Mouse (Mus musculus) limb, embryonic 11.5 days (tissue): ENCODE measurements at regions not wholly inside any gene's neighbourhood (a gene's known extent, or its start where the extent isn't known, plus 50 kb on each side); places are given as distances from the start of the nearest gene placed in this dataset.

Experiments used
- ATAC-seq: fragments of 200-750 bp; cut with Nextera tagmentation; 2 replicates; pipeline ENCODE4 v1.8.0; 2017; ENCODE audit warnings: low read depth; ENCODE audit not compliant: insufficient number of reproducible peaks, low FRiP score, low TSS enrichment
- DNase-seq: peaks from one replicate; pipeline ENCODE4 v3.0.0-alpha.2; 2015; ENCODE audit warnings: low spot score
- H3K27ac ChIP-seq: fragments of 300-500 bp; sonication (generic); replicated peaks from 2 replicates; pipeline ENCODE4 v1.5.1; 2014; ENCODE audit warnings: low read depth, mild to moderate bottlenecking, low read length
- H3K27me3 ChIP-seq: fragments of 300-500 bp; sonication (generic); 2 replicates; pipeline ENCODE4 v1.6.1; 2014; ENCODE audit warnings: mild to moderate bottlenecking, low read length, mixed read lengths; ENCODE audit not compliant: control insufficient read depth, insufficient read depth
- H3K36me3 ChIP-seq: fragments of 300-500 bp; sonication (generic); 2 replicates; pipeline ENCODE4 v1.6.1; 2014; ENCODE audit warnings: mild to moderate bottlenecking, low read length, moderate library complexity, mixed read lengths; ENCODE audit not compliant: control insufficient read depth, insufficient read depth
- H3K4me1 ChIP-seq: fragments of 300-500 bp; sonication (generic); 2 replicates; pipeline ENCODE4 v1.6.1; 2014; ENCODE audit warnings: low read length, mixed read lengths; ENCODE audit not compliant: control insufficient read depth, insufficient read depth
- H3K4me2 ChIP-seq: fragments of 300-500 bp; sonication (generic); 2 replicates; pipeline ENCODE4 v1.6.1; 2014; ENCODE audit warnings: low read depth, mild to moderate bottlenecking, moderate library complexity; ENCODE audit not compliant: severe bottlenecking
- H3K4me3 ChIP-seq: fragments of 300-500 bp; sonication (generic); 2 replicates; pipeline ENCODE4 v1.5.1; 2014; ENCODE audit warnings: low read depth, low read length
- H3K9ac ChIP-seq: fragments of 300-500 bp; sonication (generic); 2 replicates; pipeline ENCODE4 v1.6.1; 2014; ENCODE audit warnings: mild to moderate bottlenecking, low read length
- H3K9me3 ChIP-seq: fragments of 300-500 bp; sonication (generic); 2 replicates; pipeline ENCODE4 v1.6.1; 2016; ENCODE audit warnings: low read length; ENCODE audit not compliant: control insufficient read depth
- WGBS: fragments of 180-500 bp; shearing (Covaris S2); extraction: QIAGEN DNeasy Blood & Tissue Kit; methylation state at CpG from one replicate; pipeline ENCODE4 v1.1.7; 2014; 5-methylcytosine and 5-hydroxymethylcytosine counted together

DNA sequence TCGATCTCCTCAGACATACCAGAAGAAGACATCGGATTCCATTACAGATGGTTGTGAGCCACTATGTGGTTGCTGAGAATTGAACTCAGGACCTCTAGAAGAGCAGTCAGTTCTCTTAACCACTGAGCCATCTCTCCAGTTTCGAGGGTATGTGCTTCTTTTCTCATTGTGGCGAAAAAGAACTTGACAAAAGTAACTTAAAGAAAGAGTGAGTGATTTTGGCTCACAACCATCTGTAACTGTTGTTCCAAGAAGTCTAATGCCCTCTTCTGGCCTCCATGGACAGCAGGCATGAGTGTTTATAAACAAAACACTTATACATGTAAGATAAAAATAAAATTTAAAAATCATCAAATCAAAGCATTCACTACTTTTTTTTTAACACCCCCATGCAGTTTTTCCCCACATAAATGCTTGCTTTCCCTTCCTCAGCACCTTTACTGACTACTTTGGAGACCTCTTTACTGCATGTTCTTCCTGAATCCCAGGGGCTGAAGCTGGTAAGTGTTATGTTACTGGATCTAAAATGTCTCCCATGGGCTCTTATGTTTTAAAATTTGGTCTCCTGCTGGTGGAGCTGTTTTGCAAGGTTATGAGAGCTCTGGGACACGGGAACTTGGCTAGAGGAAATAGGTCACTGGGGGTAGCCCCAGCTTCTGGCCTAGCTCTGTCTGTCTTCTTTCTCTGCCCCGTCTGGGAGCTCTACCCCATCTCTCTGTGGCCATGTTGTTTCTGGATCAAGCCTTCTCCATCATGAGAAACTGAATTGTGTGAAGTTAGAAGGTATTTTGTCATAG lies 521.8 kb upstream of the Nrp1 start:
- no peak for ATAC-seq
- no peak for DNase-seq
- H3K9me3 ChIP-seq: no peaks in the 10 kb centered on the region
- 84% methylated on average over 6 of the region's 6 CpGs for WGBS
- no peak overlapping the region for H3K4me3 ChIP-seq
- no peak overlapping the region for H3K27ac ChIP-seq
- H3K36me3 ChIP-seq: no peaks in the 10 kb centered on the region
- no peaks in the 10 kb centered on the region for H3K4me1 ChIP-seq
- no peaks in the 10 kb centered on the region for H3K27me3 ChIP-seq
- no peak overlapping the region for H3K9ac ChIP-seq
- no peak overlapping the region for H3K4me2 ChIP-seq

DNA sequence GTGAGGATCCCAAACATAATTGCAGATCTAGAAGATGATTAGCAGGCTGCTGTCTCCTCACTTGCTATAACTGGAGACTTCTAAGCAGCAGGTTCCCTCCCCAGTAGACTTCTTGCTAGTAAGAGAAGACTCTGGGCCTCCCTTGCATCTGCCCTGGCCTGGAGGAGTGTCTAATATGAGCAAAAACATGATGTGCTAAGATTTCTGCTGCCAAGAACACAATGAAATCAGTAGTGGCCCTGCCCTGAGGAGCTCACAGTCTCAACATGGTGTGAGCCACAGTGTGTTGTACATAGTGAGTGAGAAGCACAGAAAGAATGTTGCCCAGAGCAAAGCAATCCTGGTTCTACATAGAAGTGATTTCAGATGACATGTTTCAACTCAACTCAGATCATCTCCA lies 520.1 kb upstream of the Nrp1 start:
- H3K9ac ChIP-seq: no peak overlapping the region
- H3K4me3 ChIP-seq: no peak overlapping the region
- no peak for ATAC-seq

DNA sequence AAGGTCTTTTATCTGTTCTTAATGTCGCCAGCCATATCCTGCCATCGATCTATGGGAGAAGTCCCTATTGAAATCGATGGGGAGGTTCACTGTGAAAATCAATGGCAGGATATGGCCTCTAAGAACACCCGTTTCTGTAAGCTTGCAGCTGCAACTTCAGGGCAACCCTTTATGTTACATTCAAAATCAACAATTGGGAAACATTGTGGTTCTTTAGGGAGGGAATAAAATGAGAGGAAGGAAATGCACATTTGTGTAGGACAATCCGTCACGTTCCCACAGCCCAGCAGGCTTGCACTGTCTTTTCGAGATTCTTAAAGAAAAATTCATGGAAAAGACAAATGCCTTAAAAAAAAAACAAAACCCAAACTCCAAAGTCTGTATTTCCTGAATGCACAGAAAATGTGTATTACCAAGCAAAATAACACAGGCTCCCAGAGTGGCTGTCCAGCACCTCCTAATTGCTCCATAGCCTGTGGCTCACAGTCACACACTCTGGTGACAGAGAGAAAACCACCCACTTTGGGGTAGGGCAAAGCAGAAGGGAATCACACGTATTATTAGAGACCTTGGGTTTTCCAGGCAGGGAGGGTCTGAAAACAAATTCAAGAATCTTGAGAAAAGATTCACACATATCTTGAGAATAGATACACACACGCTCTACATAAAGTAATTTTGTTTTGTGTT lies 510.9 kb upstream of the Nrp1 start:
- Histone ChIP-seq H3K27ac (no peak overlapping the region), H3K9ac (no peak overlapping the region), H3K27me3 (no peaks in the 10 kb centered on the region), H3K4me2 (no peak overlapping the region), H3K9me3 (no peaks in the 10 kb centered on the region), H3K4me1 (no peaks in the 10 kb centered on the region), H3K4me3 (no peak overlapping the region), H3K36me3 (no peaks in the 10 kb centered on the region)
- WGBS: 84% methylated on average over 9 of the region's 9 CpGs
- no peak for DNase-seq
- ATAC-seq: no peak

More for the DNA sequence above, 520.1 kb upstream of the Nrp1 start:
- H3K4me2 ChIP-seq: no peak overlapping the region
- H3K27ac ChIP-seq: no peak overlapping the region
- H3K4me1 ChIP-seq: no peaks in the 10 kb centered on the region
- no peaks in the 10 kb centered on the region for H3K27me3 ChIP-seq
- DNase-seq: no peak
- no peaks in the 10 kb centered on the region for H3K36me3 ChIP-seq
- H3K9me3 ChIP-seq: no peaks in the 10 kb centered on the region

DNA sequence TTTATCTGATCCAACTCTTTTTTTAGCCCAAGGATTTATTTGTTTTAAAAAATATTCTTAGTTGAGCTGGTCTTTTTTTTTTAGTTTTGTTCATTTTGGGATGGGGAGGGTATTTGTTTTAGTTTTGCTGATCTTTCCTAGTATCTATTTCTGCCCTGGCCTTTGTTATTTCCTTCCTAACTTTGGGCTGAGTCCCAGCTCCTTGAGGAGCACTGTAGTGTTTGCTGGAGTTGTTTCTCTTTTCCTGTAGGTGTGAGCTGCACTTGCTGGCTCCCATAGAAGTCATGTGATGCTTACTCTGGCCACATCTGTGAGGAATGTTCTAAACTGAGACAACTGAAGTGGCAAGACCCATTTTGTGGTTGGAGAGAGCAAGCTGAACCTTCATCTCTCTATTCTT lies 508.5 kb upstream of the Nrp1 start:
- DNase-seq: no peak
- Histone ChIP-seq H3K4me3 (no peak overlapping the region), H3K27ac (no peak overlapping the region), H3K9me3 (no peaks in the 10 kb centered on the region), H3K36me3 (no peaks in the 10 kb centered on the region), H3K27me3 (no peaks in the 10 kb centered on the region), H3K4me2 (no peak overlapping the region), H3K4me1 (no peaks in the 10 kb centered on the region), H3K9ac (no peak overlapping the region)
- no peak for ATAC-seq

DNA sequence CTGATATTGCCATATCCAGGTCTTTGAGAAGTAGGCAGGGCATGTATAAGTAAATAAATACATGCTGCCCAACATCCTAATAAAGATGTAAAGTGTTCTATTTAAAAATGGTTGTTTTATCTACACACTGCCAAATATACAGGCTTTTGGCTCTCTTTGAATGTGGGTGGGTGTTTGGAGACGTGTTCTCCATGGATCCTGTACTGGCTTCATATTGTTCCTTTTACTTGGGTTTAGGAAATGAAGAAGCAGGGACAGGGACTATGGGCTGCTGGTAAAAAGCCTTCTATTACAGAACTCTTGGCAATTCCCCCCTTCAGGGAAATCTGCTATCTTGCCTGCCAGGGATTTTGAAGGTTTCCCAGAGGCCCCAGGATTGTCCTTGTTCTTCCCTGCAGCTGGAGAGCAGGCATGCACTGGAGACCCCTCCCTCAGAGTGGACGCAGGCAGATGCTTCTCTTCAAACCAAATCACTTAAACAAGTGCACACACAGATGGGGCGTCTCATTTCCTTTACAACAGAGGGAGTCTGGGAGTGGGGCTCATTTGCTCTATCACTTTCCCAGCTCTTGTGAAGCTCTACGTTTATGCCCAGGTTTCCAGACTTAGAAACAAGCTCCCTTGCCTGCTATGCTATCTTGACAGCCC lies 502.6 kb upstream of the Nrp1 start:
- DNase-seq (no peak), ATAC-seq (no peak)
- H3K4me3 ChIP-seq: no peak overlapping the region
- no peaks in the 10 kb centered on the region for H3K4me1 ChIP-seq
- H3K9me3 ChIP-seq: no peaks in the 10 kb centered on the region
- WGBS: 35% methylated on average over 4 of the region's 4 CpGs
- no peak overlapping the region for H3K9ac ChIP-seq
- no peak overlapping the region for H3K4me2 ChIP-seq
- H3K36me3 ChIP-seq: no peaks in the 10 kb centered on the region
- no peak overlapping the region for H3K27ac ChIP-seq
- no peaks in the 10 kb centered on the region for H3K27me3 ChIP-seq

DNA sequence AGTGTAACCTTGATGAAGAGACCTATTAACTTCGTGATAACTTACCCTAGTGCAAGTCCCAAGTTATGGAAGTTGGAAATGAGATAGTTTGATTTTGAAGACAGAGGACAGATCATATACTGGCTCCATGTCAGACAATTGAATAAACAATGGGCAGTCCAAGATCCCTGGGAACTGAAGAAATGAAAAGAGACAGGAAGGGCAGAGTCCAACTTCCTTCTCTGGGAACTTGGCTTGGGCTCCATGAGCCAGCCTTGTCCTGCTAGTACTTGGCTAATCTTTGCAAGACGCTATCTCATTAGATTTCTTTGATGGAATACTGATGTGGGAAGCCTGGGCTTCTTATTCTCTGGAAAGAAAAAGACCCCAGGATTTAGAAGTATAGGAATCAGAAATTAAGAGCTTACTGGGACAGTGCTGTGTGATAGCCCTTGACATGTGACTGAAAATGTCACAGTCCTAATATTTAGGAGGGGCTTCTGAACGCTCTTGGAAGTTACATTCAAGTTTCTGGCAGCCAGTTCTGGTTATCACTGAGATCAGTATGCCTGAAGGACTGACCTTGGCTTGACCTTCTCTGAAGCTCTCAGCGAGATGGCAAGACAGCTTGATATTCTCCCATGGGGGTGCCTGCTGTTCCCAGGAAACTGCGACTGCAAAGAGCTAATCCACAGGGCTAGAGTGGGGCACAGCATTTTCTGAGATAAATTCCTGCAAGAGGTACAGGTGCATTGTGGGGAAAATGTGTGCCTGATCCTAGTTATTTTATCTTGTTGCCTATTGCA lies 501.9 kb upstream of the Nrp1 start:
- WGBS: 51% methylated on average over 5 of the region's 5 CpGs
- Histone ChIP-seq H3K4me1 (no peaks in the 10 kb centered on the region), H3K27me3 (no peaks in the 10 kb centered on the region), H3K9ac (no peak overlapping the region), H3K4me2 (no peak overlapping the region), H3K36me3 (no peaks in the 10 kb centered on the region), H3K4me3 (no peak overlapping the region), H3K9me3 (no peaks in the 10 kb centered on the region), H3K27ac (no peak overlapping the region)
- no peak for ATAC-seq
- DNase-seq: no peak

DNA sequence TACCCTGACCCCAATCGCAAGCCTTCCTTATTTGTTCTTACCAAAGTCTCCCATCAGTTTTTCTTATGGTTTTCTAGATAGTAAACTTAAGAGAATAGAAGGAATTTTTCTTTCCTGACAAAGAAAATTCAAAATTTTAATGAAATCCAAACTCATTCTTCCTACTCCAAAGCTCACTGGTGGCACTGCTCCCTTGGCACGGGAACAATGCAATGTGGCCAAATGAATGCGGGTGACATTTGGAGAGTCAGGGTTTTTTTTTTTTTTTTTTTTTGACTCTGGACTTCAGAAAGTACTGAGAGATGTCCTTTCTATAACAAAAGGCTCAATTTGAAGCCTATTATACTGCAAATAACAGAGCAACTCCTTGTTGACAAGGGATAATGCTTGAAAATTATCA lies 499.4 kb upstream of the Nrp1 start:
- no peak overlapping the region for H3K4me3 ChIP-seq
- no peak for ATAC-seq
- no peaks in the 10 kb centered on the region for H3K9me3 ChIP-seq
- H3K36me3 ChIP-seq: no peaks in the 10 kb centered on the region
- H3K4me1 ChIP-seq: no peaks in the 10 kb centered on the region
- H3K9ac ChIP-seq: no peak overlapping the region
- H3K27ac ChIP-seq: no peak overlapping the region
- no peak for DNase-seq
- 86% methylated on average over 3 of the region's 3 CpGs for WGBS
- H3K4me2 ChIP-seq: no peak overlapping the region
- no peaks in the 10 kb centered on the region for H3K27me3 ChIP-seq

DNA sequence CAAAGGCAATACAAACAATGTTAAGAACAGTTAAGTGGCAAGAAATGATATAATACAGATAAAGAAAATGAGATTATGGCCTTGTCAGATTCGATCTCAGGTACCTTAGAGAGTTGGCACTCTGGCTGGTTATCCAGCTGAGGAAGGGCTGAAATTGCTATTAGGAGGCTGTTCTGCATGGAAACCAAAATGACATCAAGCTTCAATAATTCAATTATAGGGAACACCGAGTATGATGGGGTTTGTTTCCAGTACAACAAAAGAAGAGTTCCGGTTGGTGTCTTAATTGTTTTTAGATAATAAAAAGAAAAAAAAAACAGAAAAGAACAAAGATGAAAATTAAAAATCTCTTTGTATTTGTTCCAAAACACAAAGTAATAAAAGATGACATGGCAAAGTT lies 498.0 kb upstream of the Nrp1 start:
- DNase-seq (no peak), ATAC-seq (no peak)
- Histone ChIP-seq H3K9ac (no peak overlapping the region), H3K4me2 (no peak overlapping the region), H3K27me3 (no peaks in the 10 kb centered on the region), H3K27ac (no peak overlapping the region), H3K36me3 (no peaks in the 10 kb centered on the region), H3K4me1 (no peaks in the 10 kb centered on the region), H3K9me3 (no peaks in the 10 kb centered on the region), H3K4me3 (no peak overlapping the region)
- WGBS: 90% methylated on average over 3 of the region's 3 CpGs
